Mouse (Mus musculus) urinary bladder, postnatal 14 days (tissue): Measurements from ENCODE around the gene Gm6710.
"Not testable (repeated sequence)": the region's sequence is repeated elsewhere in the genome, so short reads cannot be mapped to it uniquely, and the experiment has no call there.

ENCODE experiments used
- DNase-seq: peaks from one replicate; pipeline ENCODE4 v3.0.0; 2021; ENCODE audit warnings: low spot score

The Gm6710 gene

GRCm38 (mm10) chr2:175869024-175869423 is at the start of gene Gm6710:
Gene Gm6710, plus strand, starts transcription at chr2:175869219.
- not testable (repeated sequence) for DNase-seq
